Mouse (Mus musculus) midbrain, postnatal 0 days (tissue): ENCODE measurements around the gene Stoml3. TPM values are rescaled to one million over a fixed set of nuclear protein-coding genes. Genes with fewer than 3 reads are reported as not detected.

ENCODE experiments used
- ATAC-seq: fragments of 200-750 bp; cut with Nextera tagmentation; 2 replicates; pipeline ENCODE4 v1.8.0; 2017; ENCODE audit warnings: moderate number of reproducible peaks, mild to moderate bottlenecking, moderate TSS enrichment, moderate library complexity; ENCODE audit not compliant: low FRiP score
- DNase-seq: peaks from one replicate; pipeline ENCODE4 v3.0.0-alpha.2; 2015; ENCODE audit warnings: low spot score
- H3K27ac ChIP-seq: fragments of 300-500 bp; sonication (generic); 2 replicates; pipeline ENCODE4 v1.5.1; 2014; ENCODE audit warnings: low read depth, mild to moderate bottlenecking, low read length, mixed read lengths
- H3K27me3 ChIP-seq: fragments of 300-500 bp; sonication (generic); 2 replicates; pipeline ENCODE4 v1.6.1; 2014; ENCODE audit warnings: low read length, control low read depth, mixed read lengths; ENCODE audit not compliant: insufficient read depth
- H3K36me3 ChIP-seq: fragments of 300-500 bp; sonication (generic); 2 replicates; pipeline ENCODE4 v1.6.1; 2014; ENCODE audit warnings: low read length, control low read depth, mixed read lengths; ENCODE audit not compliant: insufficient read depth
- H3K4me1 ChIP-seq: fragments of 300-500 bp; sonication (generic); 2 replicates; pipeline ENCODE4 v1.6.1; 2014; ENCODE audit warnings: mild to moderate bottlenecking, control low read depth, antibody characterized with exemption, low read length, mixed read lengths; ENCODE audit not compliant: insufficient read depth
- H3K4me2 ChIP-seq: fragments of 300-500 bp; sonication (generic); 2 replicates; pipeline ENCODE4 v1.6.1; 2014; ENCODE audit warnings: low read depth, mild to moderate bottlenecking, low read length, mixed read lengths; ENCODE audit not compliant: poor library complexity, severe bottlenecking
- H3K4me3 ChIP-seq: fragments of 300-500 bp; sonication (generic); 2 replicates; pipeline ENCODE4 v1.5.1; 2014; ENCODE audit warnings: low read depth, mild to moderate bottlenecking, low read length, moderate library complexity
- H3K9ac ChIP-seq: fragments of 300-500 bp; sonication (generic); replicated peaks from 2 replicates; pipeline ENCODE4 v1.6.1; 2014; ENCODE audit warnings: mild to moderate bottlenecking, low read length, moderate library complexity, mixed read lengths; ENCODE audit not compliant: poor library complexity, severe bottlenecking
- H3K9me3 ChIP-seq: fragments of 300-500 bp; sonication (generic); 2 replicates; pipeline ENCODE4 v1.6.1; 2016; ENCODE audit warnings: low read length, control low read depth
- CTCF ChIP-seq: IDR thresholded peaks from 2 replicates; pipeline ENCODE4 v1.5.1; 2016; ENCODE audit warnings: antibody characterized with exemption, mild to moderate bottlenecking
- WGBS: fragments of 180-500 bp; shearing (Covaris S2); extraction: QIAGEN DNeasy Blood & Tissue Kit; methylation state at CpG from one replicate; pipeline ENCODE4 v1.1.7; 2014; 5-methylcytosine and 5-hydroxymethylcytosine counted together
- polyA plus RNA-seq: library from polyadenylated mRNA; unstranded; fragments of >200 nt; fragmentation: Nextera tagmentation; extraction: Ambion mirVana; gene quantifications from 2 replicates; pipeline ENCODE4 v1.2.1, GENCODE M21; 2015
- total RNA-seq: library from RNA; depleted of rRNA; stranded (reverse); fragments of >200 nt; gene quantifications from 2 replicates; pipeline ENCODE4 v1.2.3, GENCODE M21; 2014; rRNA removed

Gene Stoml3
- total and polyA plus RNA-seq, 2 experiments from 2014 or later, result 0.38 to 0.93 TPM

GRCm38 (mm10) chr3:53552691-53553090 lies 64.2 kb downstream of the Stoml3 start:
- WGBS, result 75% methylated on average over 7 of the region's 7 CpGs
- ATAC-seq, result no peak
- Histone ChIP-seq H3K4me2 (no peak overlapping the region), H3K27ac (no peak overlapping the region), H3K9me3 (no peaks in the 10 kb centered on the region), H3K4me1 (no peaks in the 10 kb centered on the region), H3K9ac (no peak overlapping the region), H3K36me3 (no peaks in the 10 kb centered on the region), H3K27me3 (no peaks in the 10 kb centered on the region), H3K4me3 (no peak overlapping the region)
- no peak for TF ChIP-seq CTCF
- DNase-seq, result no peak

- no peak for DNase-seq
- no peak overlapping the region for H3K9ac ChIP-seq
- no peak for ATAC-seq
- no peaks in the 10 kb centered on the region for H3K9me3 ChIP-seq
- H3K4me1 ChIP-seq, result no peaks in the 10 kb centered on the region
- H3K4me2 ChIP-seq, result no peak overlapping the region
- 69% methylated on average over 10 of the region's 10 CpGs for WGBS
- H3K4me3 ChIP-seq, result no peak overlapping the region
- no peaks in the 10 kb centered on the region for H3K27me3 ChIP-seq
- TF ChIP-seq CTCF, result no peak
- H3K36me3 ChIP-seq, result no peaks in the 10 kb centered on the region
- H3K27ac ChIP-seq, result no peak overlapping the region
Observed at GRCm38 (mm10) chr3:53555031-53555952, 66.8 kb downstream of the Stoml3 start.

- Histone ChIP-seq H3K4me1 (no peaks in the 10 kb centered on the region), H3K9me3 (no peaks in the 10 kb centered on the region), H3K4me2 (no peak overlapping the region), H3K9ac (no peak overlapping the region), H3K27ac (no peak overlapping the region), H3K27me3 (no peaks in the 10 kb centered on the region), H3K36me3 (no peaks in the 10 kb centered on the region), H3K4me3 (no peak overlapping the region)
- 77% methylated on average over 16 of the region's 16 CpGs for WGBS
- 0 out of 2 replicates have a peak, but pooled peaks have one; percentile 62 for ATAC-seq
- DNase-seq, result peak; percentile 82
- no peak for TF ChIP-seq CTCF
Observed at GRCm38 (mm10) chr3:53557388-53558214, 69.1 kb downstream of the Stoml3 start.

Other genes with a start within 250 kb of the Stoml3 start
- 13.1 and 16.9 TPM in 2 replicates for gene Nhlrc3, start 25.3 kb upstream of the Stoml3 start, total RNA-seq
- 8.0 and 9.0 TPM in 2 replicates for gene Nhlrc3, start 25.3 kb upstream of the Stoml3 start, polyA plus RNA-seq
- 4.6 and 4.9 TPM in 2 replicates for gene Proser1, start 25.0 kb upstream of the Stoml3 start, total RNA-seq
- 10.7 and 15.1 TPM in 2 replicates for gene Proser1, start 25.0 kb upstream of the Stoml3 start, polyA plus RNA-seq
- gene Frem2, start 168.7 kb downstream of the Stoml3 start, total RNA-seq, result 8.8 and 10.0 TPM in 2 replicates
- 1.0 and 1.5 TPM in 2 replicates for gene Frem2, start 168.7 kb downstream of the Stoml3 start, polyA plus RNA-seq